Mouse (Mus musculus) megakaryocyte, embryonic 14.5 days (primary cell): Measurements from ENCODE around the gene Smox.

Experiments used
- FLI1 ChIP-seq: IDR thresholded peaks from 2 replicates; pipeline ENCODE4 v1.6.1; 2012; ENCODE audit warnings: low read length, inconsistent platforms, mixed read lengths
- GATA1 ChIP-seq: IDR thresholded peaks from 3 replicates; pipeline ENCODE4 v1.6.1; 2012; ENCODE audit warnings: mixed read lengths, low read length, inconsistent platforms, borderline replicate concordance

- TF ChIP-seq GATA1: no peak
- no peak for TF ChIP-seq FLI1
Observed at GRCm38 (mm10) chr2:131488870-131489269, 2.4 kb upstream of the Smox start.
